Mouse (Mus musculus) liver, embryonic 11.5 days (tissue): ENCODE data around the gene Brdt. TPM values are rescaled to one million over a fixed set of nuclear protein-coding genes. Genes with fewer than 3 reads are reported as not detected.

Experiments
- ATAC-seq: fragments of 200-750 bp; cut with Nextera tagmentation; replicated peaks from 2 replicates; pipeline ENCODE4 v1.8.0; 2017; ENCODE audit warnings: moderate number of reproducible peaks, mild to moderate bottlenecking, moderate TSS enrichment, moderate library complexity; ENCODE audit not compliant: low FRiP score
- DNase-seq: peaks from one replicate; pipeline ENCODE4 v3.0.0-alpha.2; 2017; ENCODE audit warnings: low spot score
- H3K27ac ChIP-seq: fragments of 300-500 bp; sonication (generic); 2 replicates; pipeline ENCODE4 v1.5.1; 2014; ENCODE audit warnings: mild to moderate bottlenecking, low read depth, low read length, control low read depth
- H3K27me3 ChIP-seq: fragments of 300-500 bp; sonication (generic); replicated peaks from 2 replicates; pipeline ENCODE4 v1.6.1; 2014; ENCODE audit warnings: low read length, mixed read lengths; ENCODE audit not compliant: control insufficient read depth, insufficient read depth
- H3K36me3 ChIP-seq: fragments of 300-500 bp; sonication (generic); 2 replicates; pipeline ENCODE4 v1.6.1; 2014; ENCODE audit warnings: mild to moderate bottlenecking, low read length, moderate library complexity, mixed read lengths; ENCODE audit not compliant: control insufficient read depth, insufficient read depth
- H3K4me1 ChIP-seq: fragments of 300-500 bp; sonication (generic); replicated peaks from 2 replicates; pipeline ENCODE4 v1.6.1; 2014; ENCODE audit warnings: low read length, mixed read lengths; ENCODE audit not compliant: control insufficient read depth, insufficient read depth
- H3K4me2 ChIP-seq: fragments of 300-500 bp; sonication (generic); 2 replicates; pipeline ENCODE4 v1.6.1; 2014; ENCODE audit warnings: mild to moderate bottlenecking, control low read depth, moderate library complexity
- H3K4me3 ChIP-seq: fragments of 300-500 bp; sonication (generic); 2 replicates; pipeline ENCODE4 v1.5.1; 2014; ENCODE audit warnings: low read depth, low read length, control low read depth
- H3K9ac ChIP-seq: fragments of 300-500 bp; sonication (generic); 2 replicates; pipeline ENCODE4 v1.6.1; 2014; ENCODE audit warnings: low read depth, low read length, control low read depth
- H3K9me3 ChIP-seq: fragments of 300-500 bp; sonication (generic); 2 replicates; pipeline ENCODE4 v1.6.1; 2016; ENCODE audit warnings: low read length, inconsistent platforms, mixed read lengths; ENCODE audit not compliant: control insufficient read depth
- WGBS: fragments of 180-500 bp; shearing (Covaris S2); extraction: QIAGEN DNeasy Blood & Tissue Kit; methylation state at CpG from one replicate; pipeline ENCODE4 v1.1.7; 2014; 5-methylcytosine and 5-hydroxymethylcytosine counted together
- polyA plus RNA-seq: library from polyadenylated mRNA; unstranded; fragments of >200 nt; fragmentation: Nextera tagmentation; extraction: Ambion mirVana; gene quantifications from 2 replicates; pipeline ENCODE4 v1.2.1, GENCODE M21; 2014

Gene Brdt
- polyA plus RNA-seq, 1 experiment from 2014 or later = 0.84 TPM

GRCm38 (mm10) chr5:107412285-107412684 lies 81.3 kb downstream of the Brdt start:
- no peak overlapping the region for H3K9ac ChIP-seq
- no peak overlapping the region for H3K4me3 ChIP-seq
- no peak for ATAC-seq
- no peaks in the 10 kb centered on the region for H3K4me1 ChIP-seq
- H3K36me3 ChIP-seq = no peaks in the 10 kb centered on the region
- WGBS = 67% methylated on average over 2 of the region's 2 CpGs
- no peaks in the 10 kb centered on the region for H3K9me3 ChIP-seq
- no peaks in the 10 kb centered on the region for H3K27me3 ChIP-seq
- no peak for DNase-seq
- H3K4me2 ChIP-seq = no peak overlapping the region
- no peak overlapping the region for H3K27ac ChIP-seq

GRCm38 (mm10) chr5:107415098-107415497 lies 84.1 kb downstream of the Brdt start:
- Histone ChIP-seq H3K36me3 (no peaks in the 10 kb centered on the region), H3K27me3 (no peaks in the 10 kb centered on the region), H3K9me3 (no peaks in the 10 kb centered on the region), H3K4me2 (no peak overlapping the region), H3K4me3 (no peak overlapping the region), H3K27ac (no peak overlapping the region), H3K9ac (no peak overlapping the region), H3K4me1 (no peaks in the 10 kb centered on the region)
- ATAC-seq (no peak), DNase-seq (no peak)
- 70% methylated on average over 2 of the region's 2 CpGs for WGBS

GRCm38 (mm10) chr5:107421676-107422075 lies 90.7 kb downstream of the Brdt start:
- no peak overlapping the region for H3K4me3 ChIP-seq

GRCm38 (mm10) chr5:107431249-107431648 lies 100.3 kb downstream of the Brdt start, which contains the start of gene Lpcat2b:
TSS of gene Lpcat2b (plus strand) at chr5:107431549.
- WGBS = 69% methylated on average over 3 of the region's 3 CpGs
- H3K9ac ChIP-seq = no peak within 1 kb of the TSS

More at GRCm38 (mm10) chr5:107421676-107422075, 90.7 kb downstream of the Brdt start:
- H3K9me3 ChIP-seq = no peaks in the 10 kb centered on the region
- H3K9ac ChIP-seq = no peak overlapping the region
- 65% methylated on average over 1 of the region's 1 CpGs for WGBS
- no peak overlapping the region for H3K27ac ChIP-seq
- H3K4me2 ChIP-seq = no peak overlapping the region
- no peaks in the 10 kb centered on the region for H3K4me1 ChIP-seq
- ATAC-seq (no peak), DNase-seq (no peak)
- no peaks in the 10 kb centered on the region for H3K27me3 ChIP-seq
- no peaks in the 10 kb centered on the region for H3K36me3 ChIP-seq

GRCm38 (mm10) chr5:107434001-107434400 lies 103.0 kb downstream of the Brdt start:
- DNase-seq = no peak
- ATAC-seq = no peak
- H3K9ac ChIP-seq = no peak overlapping the region
- H3K4me1 ChIP-seq = peaks cover 9% of the 10 kb centered on the region
- 81% methylated on average over 5 of the region's 5 CpGs for WGBS
- H3K27ac ChIP-seq = no peak overlapping the region
- H3K36me3 ChIP-seq = no peaks in the 10 kb centered on the region
- H3K9me3 ChIP-seq = no peaks in the 10 kb centered on the region
- no peak overlapping the region for H3K4me2 ChIP-seq
- no peak overlapping the region for H3K4me3 ChIP-seq
- H3K27me3 ChIP-seq = 0 out of 2 replicates have a peak, but pooled peaks cover 2% of the 10 kb centered on the region

More at GRCm38 (mm10) chr5:107431249-107431648, 100.3 kb downstream of the Brdt start, which contains the start of gene Lpcat2b:
- Histone ChIP-seq H3K36me3 (0 out of 2 replicates have a peak, but pooled peaks cover 2% of the 10 kb centered on the region), H3K9me3 (no peaks in the 10 kb centered on the region), H3K27me3 (0 out of 2 replicates have a peak, but pooled peaks cover 2% of the 10 kb centered on the region), H3K4me2 (no peak within 1 kb of the TSS), H3K27ac (no peak within 1 kb of the TSS), H3K4me1 (no peaks in the 10 kb centered on the region), H3K4me3 (no peak within 1 kb of the TSS)
- no peak for ATAC-seq
- no peak for DNase-seq

- WGBS = 80% methylated on average over 6 of the region's 6 CpGs
- Histone ChIP-seq H3K27ac (no peak overlapping the region), H3K4me1 (peaks cover 12% of the 10 kb centered on the region), H3K4me3 (no peak overlapping the region), H3K9me3 (no peaks in the 10 kb centered on the region), H3K9ac (no peak overlapping the region), H3K36me3 (no peaks in the 10 kb centered on the region), H3K4me2 (no peak overlapping the region), H3K27me3 (0 out of 2 replicates have a peak, but pooled peaks cover 2% of the 10 kb centered on the region)
- no peak for ATAC-seq
- DNase-seq = no peak
Observed at GRCm38 (mm10) chr5:107436185-107436584, 105.2 kb downstream of the Brdt start.

Other genes starting within 250 kb of the Brdt start
- gene Tgfbr3, start 41.5 kb upstream of the Brdt start, polyA plus RNA-seq = 38.2 and 39.7 TPM in 2 replicates
- 0.29 and 0.48 TPM in 2 replicates for gene Ephx4, start 71.6 kb downstream of the Brdt start, polyA plus RNA-seq
- not detected in 2 replicates for gene Lpcat2b, start 100.4 kb downstream of the Brdt start, polyA plus RNA-seq
- gene Btbd8, start 106.8 kb downstream of the Brdt start, polyA plus RNA-seq = 2.5 and 2.6 TPM in 2 replicates
- 0.27 and 0.44 TPM in 2 replicates for gene Gm42669, start 176.5 kb downstream of the Brdt start, polyA plus RNA-seq
- 0.05 and 0.12 TPM in 2 replicates for gene 1700028K03Rik, start 203.6 kb downstream of the Brdt start, polyA plus RNA-seq